Mouse (Mus musculus): Measurements from ENCODE around the gene Hsf2bp.

Gene Hsf2bp

GRCm38 (mm10) chr17:32028301-32028700 lies 7.8 kb downstream of the Hsf2bp start:
- DNase-seq: no peak

- DNase-seq: no peak
These were observed 8.5 kb downstream of the Hsf2bp start for GRCm38 (mm10) chr17:32027666-32028065.

- DNase-seq: peak; percentile 59
These were observed 10.8 kb downstream of the Hsf2bp start for GRCm38 (mm10) chr17:32025386-32025785.

GRCm38 (mm10) chr17:32024671-32025073 lies 11.5 kb downstream of the Hsf2bp start:
- DNase-seq: no peak

- peak; percentile 45 for DNase-seq
These were observed 13.1 kb downstream of the Hsf2bp start for GRCm38 (mm10) chr17:32023088-32023487.

- no peak for DNase-seq
These were observed 13.6 kb downstream of the Hsf2bp start for GRCm38 (mm10) chr17:32022551-32022950.

- DNase-seq: no peak
These were observed 14.2 kb downstream of the Hsf2bp start for GRCm38 (mm10) chr17:32021981-32022380.

- no peak for DNase-seq
These were observed 17.8 kb downstream of the Hsf2bp start for GRCm38 (mm10) chr17:32018127-32018894.

- no peak for DNase-seq
These were observed 19.7 kb downstream of the Hsf2bp start for GRCm38 (mm10) chr17:32016481-32016880.

GRCm38 (mm10) chr17:32013659-32014058 lies 22.5 kb downstream of the Hsf2bp start:
- DNase-seq: no peak

- no peak for DNase-seq
These were observed 23.9 kb downstream of the Hsf2bp start for GRCm38 (mm10) chr17:32012254-32012653.

GRCm38 (mm10) chr17:32011694-32012093 lies 24.5 kb downstream of the Hsf2bp start:
- no peak for DNase-seq

- DNase-seq: no peak
These were observed 29.3 kb downstream of the Hsf2bp start for GRCm38 (mm10) chr17:32006800-32007199.

- no peak for DNase-seq
These were observed 32.9 kb downstream of the Hsf2bp start for GRCm38 (mm10) chr17:32003251-32003650.

GRCm38 (mm10) chr17:31998351-31998750 lies 37.8 kb downstream of the Hsf2bp start:
- no peak for DNase-seq

- no peak for DNase-seq
These were observed 39.8 kb downstream of the Hsf2bp start for GRCm38 (mm10) chr17:31996331-31996730.

- DNase-seq: no peak
These were observed 40.4 kb downstream of the Hsf2bp start for GRCm38 (mm10) chr17:31995784-31996183.

GRCm38 (mm10) chr17:31994132-31994531 lies 42.0 kb downstream of the Hsf2bp start:
- DNase-seq: no peak

- DNase-seq: no peak
These were observed 42.8 kb downstream of the Hsf2bp start for GRCm38 (mm10) chr17:31993354-31993753.

GRCm38 (mm10) chr17:31992004-31992403 lies 44.1 kb downstream of the Hsf2bp start:
- no peak for DNase-seq

GRCm38 (mm10) chr17:31989035-31989434 lies 47.1 kb downstream of the Hsf2bp start:
- DNase-seq: no peak

GRCm38 (mm10) chr17:31986915-31987314 lies 49.2 kb downstream of the Hsf2bp start:
- DNase-seq: no peak

- DNase-seq: no peak
These were observed 52.7 kb downstream of the Hsf2bp start for GRCm38 (mm10) chr17:31983491-31983890.

GRCm38 (mm10) chr17:31982326-31983190 lies 53.6 kb downstream of the Hsf2bp start:
- no peak for DNase-seq

Measured in right cerebral cortex, postnatal 4 days (tissue).